Mouse (Mus musculus): Measurements from ENCODE around the gene Baz1b. TPM values are rescaled to one million over a fixed set of nuclear protein-coding genes. Genes with fewer than 3 reads are reported as not detected.

Gene Baz1b
- polyA plus RNA-seq (2015; fragmentation: Nextera tagmentation; extraction: Ambion mirVana) = 14.3 and 15.5 TPM in 2 replicates

- H3K9me3 ChIP-seq (replicated peaks; ENCODE audit: control insufficient read depth, low read length) = no peaks in the 10 kb centered on the region
- WGBS (ENCODE audit: insufficient replicate concordance) = under 1% methylated on average over 57 of the region's 57 CpGs
- peaks cover 9% of the 10 kb centered on the region for H3K36me3 ChIP-seq (ENCODE audit: control insufficient read depth, insufficient read depth)
- H3K4me1 ChIP-seq (ENCODE audit: control insufficient read depth, low read depth, low read length) = peaks cover 23% of the 10 kb centered on the region
- peak; percentile 95 for ATAC-seq (ENCODE audit: low read depth)
- peak within 1 kb of the TSS; percentile 81 for H3K4me2 ChIP-seq (ENCODE audit: low read depth, low read length)
- H3K27me3 ChIP-seq (ENCODE audit: control insufficient read depth, insufficient read depth, low read depth, low read length) = no peaks in the 10 kb centered on the region
- peak within 1 kb of the TSS; percentile 96 for H3K4me3 ChIP-seq (ENCODE audit: low read depth, low read length)
- H3K27ac ChIP-seq (ENCODE audit: low read length) = peak within 1 kb of the TSS; percentile 92
- H3K9ac ChIP-seq (ENCODE audit: low read depth, low read length) = peak within 1 kb of the TSS; percentile 98
These were observed at the start of gene Baz1b for GRCm38 (mm10) chr5:135186621-135187348. Gene Baz1b, plus strand, starts transcription at chr5:135187264.

GRCm38 (mm10) chr5:135139881-135140280, 47.2 kb upstream of the Baz1b start:
- no peaks in the 10 kb centered on the region for H3K9me3 ChIP-seq (replicated peaks; ENCODE audit: control insufficient read depth, low read length)
- no peak for ATAC-seq (ENCODE audit: low read depth)
- no peak overlapping the region for H3K4me2 ChIP-seq (ENCODE audit: low read depth, low read length)
- H3K27ac ChIP-seq (ENCODE audit: low read length) = no peak overlapping the region
- no peaks in the 10 kb centered on the region for H3K27me3 ChIP-seq (ENCODE audit: control insufficient read depth, insufficient read depth, low read depth, low read length)
- 45% methylated on average over 2 of the region's 2 CpGs for WGBS (ENCODE audit: insufficient replicate concordance)
- H3K4me1 ChIP-seq (ENCODE audit: control insufficient read depth, low read depth, low read length) = no peaks in the 10 kb centered on the region
- no peaks in the 10 kb centered on the region for H3K36me3 ChIP-seq (ENCODE audit: control insufficient read depth, insufficient read depth)
- no peak overlapping the region for H3K4me3 ChIP-seq (ENCODE audit: low read depth, low read length)
- H3K9ac ChIP-seq (ENCODE audit: low read depth, low read length) = no peak overlapping the region

- Histone ChIP-seq H3K4me2 (ENCODE audit: low read depth, low read length) (no peak overlapping the region), H3K4me1 (ENCODE audit: control insufficient read depth, low read depth, low read length) (peaks cover 5% of the 10 kb centered on the region; the same call in 1 of the 2 replicates), H3K4me3 (ENCODE audit: low read depth, low read length) (no peak overlapping the region), H3K27ac (ENCODE audit: low read length) (no peak overlapping the region), H3K9me3 (replicated peaks; ENCODE audit: control insufficient read depth, low read length) (no peaks in the 10 kb centered on the region), H3K9ac (ENCODE audit: low read depth, low read length) (no peak overlapping the region), H3K36me3 (ENCODE audit: control insufficient read depth, insufficient read depth) (no peaks in the 10 kb centered on the region), H3K27me3 (ENCODE audit: control insufficient read depth, insufficient read depth, low read depth, low read length) (no peaks in the 10 kb centered on the region)
- no peak for ATAC-seq (ENCODE audit: low read depth)
- 24% methylated on average over 4 of the region's 4 CpGs for WGBS (ENCODE audit: insufficient replicate concordance)
These were observed 42.6 kb upstream of the Baz1b start for GRCm38 (mm10) chr5:135144469-135144868.

GRCm38 (mm10) chr5:135145532-135145931, 41.5 kb upstream of the Baz1b start:
- WGBS (ENCODE audit: insufficient replicate concordance) = 9% methylated on average over 3 of the region's 3 CpGs
- Histone ChIP-seq H3K27ac (ENCODE audit: low read length) (no peak overlapping the region), H3K36me3 (ENCODE audit: control insufficient read depth, insufficient read depth) (no peaks in the 10 kb centered on the region), H3K4me1 (ENCODE audit: control insufficient read depth, low read depth, low read length) (peaks cover 8% of the 10 kb centered on the region), H3K27me3 (ENCODE audit: control insufficient read depth, insufficient read depth, low read depth, low read length) (no peaks in the 10 kb centered on the region), H3K9ac (ENCODE audit: low read depth, low read length) (no peak overlapping the region), H3K9me3 (replicated peaks; ENCODE audit: control insufficient read depth, low read length) (no peaks in the 10 kb centered on the region), H3K4me2 (ENCODE audit: low read depth, low read length) (no peak overlapping the region), H3K4me3 (ENCODE audit: low read depth, low read length) (no peak overlapping the region)
- ATAC-seq (ENCODE audit: low read depth) = no peak

GRCm38 (mm10) chr5:135145955-135146354, 41.1 kb upstream of the Baz1b start:
- H3K9ac ChIP-seq (ENCODE audit: low read depth, low read length) = no peak overlapping the region
- H3K27me3 ChIP-seq (ENCODE audit: control insufficient read depth, insufficient read depth, low read depth, low read length) = no peaks in the 10 kb centered on the region
- peaks cover 12% of the 10 kb centered on the region for H3K4me1 ChIP-seq (ENCODE audit: control insufficient read depth, low read depth, low read length)
- H3K4me3 ChIP-seq (ENCODE audit: low read depth, low read length) = no peak overlapping the region
- no peak for ATAC-seq (ENCODE audit: low read depth)
- H3K9me3 ChIP-seq (replicated peaks; ENCODE audit: control insufficient read depth, low read length) = no peaks in the 10 kb centered on the region
- no peak overlapping the region for H3K27ac ChIP-seq (ENCODE audit: low read length)
- H3K36me3 ChIP-seq (ENCODE audit: control insufficient read depth, insufficient read depth) = no peaks in the 10 kb centered on the region
- H3K4me2 ChIP-seq (ENCODE audit: low read depth, low read length) = no peak overlapping the region

- H3K9me3 ChIP-seq (replicated peaks; ENCODE audit: control insufficient read depth, low read length) = no peaks in the 10 kb centered on the region
- peak overlapping the region; percentile 76 for H3K9ac ChIP-seq (ENCODE audit: low read depth, low read length)
- 1% methylated on average over 13 of the region's 13 CpGs for WGBS (ENCODE audit: insufficient replicate concordance)
- peak overlapping the region; percentile 94 for H3K4me3 ChIP-seq (ENCODE audit: low read depth, low read length)
- H3K27me3 ChIP-seq (ENCODE audit: control insufficient read depth, insufficient read depth, low read depth, low read length) = no peaks in the 10 kb centered on the region
- peaks cover 13% of the 10 kb centered on the region for H3K4me1 ChIP-seq (ENCODE audit: control insufficient read depth, low read depth, low read length)
- H3K36me3 ChIP-seq (ENCODE audit: control insufficient read depth, insufficient read depth) = peaks cover 4% of the 10 kb centered on the region; the same call in 1 of the 2 replicates
- no peak for ATAC-seq (ENCODE audit: low read depth)
- H3K4me2 ChIP-seq (ENCODE audit: low read depth, low read length) = peak overlapping the region; percentile 93
- peak overlapping the region; percentile 96 for H3K27ac ChIP-seq (ENCODE audit: low read length)
These were observed 38.4 kb upstream of the Baz1b start for GRCm38 (mm10) chr5:135148715-135149052.

- Histone ChIP-seq H3K36me3 (ENCODE audit: control insufficient read depth, insufficient read depth) (peaks cover 8% of the 10 kb centered on the region), H3K4me1 (ENCODE audit: control insufficient read depth, low read depth, low read length) (peaks cover 13% of the 10 kb centered on the region), H3K27me3 (ENCODE audit: control insufficient read depth, insufficient read depth, low read depth, low read length) (no peaks in the 10 kb centered on the region), H3K9me3 (replicated peaks; ENCODE audit: control insufficient read depth, low read length) (no peaks in the 10 kb centered on the region), H3K4me2 (ENCODE audit: low read depth, low read length) (peak within 1 kb of the TSS; percentile 93), H3K9ac (ENCODE audit: low read depth, low read length) (peak within 1 kb of the TSS; percentile 85), H3K4me3 (ENCODE audit: low read depth, low read length) (peak within 1 kb of the TSS; percentile 94), H3K27ac (ENCODE audit: low read length) (peak within 1 kb of the TSS; percentile 96)
- under 1% methylated on average over 62 of the region's 63 CpGs for WGBS (ENCODE audit: insufficient replicate concordance)
- ATAC-seq (ENCODE audit: low read depth) = peak; percentile 96
These were observed 37.8 kb upstream of the Baz1b start, which contains the start of gene Tbl2 for GRCm38 (mm10) chr5:135149053-135149819. Gene Tbl2, plus strand, starts transcription at chr5:135149657.

- Histone ChIP-seq H3K4me3 (ENCODE audit: low read depth, low read length) (peak overlapping the region; percentile 94), H3K27ac (ENCODE audit: low read length) (peak overlapping the region; percentile 73), H3K4me2 (ENCODE audit: low read depth, low read length) (peak overlapping the region; percentile 90), H3K9ac (ENCODE audit: low read depth, low read length) (peak overlapping the region; percentile 85), H3K9me3 (replicated peaks; ENCODE audit: control insufficient read depth, low read length) (no peaks in the 10 kb centered on the region), H3K27me3 (ENCODE audit: control insufficient read depth, insufficient read depth, low read depth, low read length) (no peaks in the 10 kb centered on the region), H3K36me3 (ENCODE audit: control insufficient read depth, insufficient read depth) (peaks cover 10% of the 10 kb centered on the region), H3K4me1 (ENCODE audit: control insufficient read depth, low read depth, low read length) (peaks cover 13% of the 10 kb centered on the region)
- 0% methylated on average over 22 of the region's 23 CpGs for WGBS (ENCODE audit: insufficient replicate concordance)
- ATAC-seq (ENCODE audit: low read depth) = no peak
These were observed 37.3 kb upstream of the Baz1b start for GRCm38 (mm10) chr5:135149820-135150178.

GRCm38 (mm10) chr5:135156496-135156895, 30.6 kb upstream of the Baz1b start:
- no peaks in the 10 kb centered on the region for H3K27me3 ChIP-seq (ENCODE audit: control insufficient read depth, insufficient read depth, low read depth, low read length)
- peaks cover 53% of the 10 kb centered on the region for H3K36me3 ChIP-seq (ENCODE audit: control insufficient read depth, insufficient read depth)
- no peak overlapping the region for H3K4me2 ChIP-seq (ENCODE audit: low read depth, low read length)
- H3K4me3 ChIP-seq (ENCODE audit: low read depth, low read length) = no peak overlapping the region
- 80% methylated on average over 4 of the region's 4 CpGs for WGBS (ENCODE audit: insufficient replicate concordance)
- no peak overlapping the region for H3K27ac ChIP-seq (ENCODE audit: low read length)
- H3K9me3 ChIP-seq (replicated peaks; ENCODE audit: control insufficient read depth, low read length) = no peaks in the 10 kb centered on the region; the same call in 1 of the 2 replicates
- H3K4me1 ChIP-seq (ENCODE audit: control insufficient read depth, low read depth, low read length) = no peaks in the 10 kb centered on the region
- ATAC-seq (ENCODE audit: low read depth) = no peak
- H3K9ac ChIP-seq (ENCODE audit: low read depth, low read length) = no peak overlapping the region
